Mouse (Mus musculus): ENCODE results near the gene B230217C12Rik.

The B230217C12Rik gene

DNA sequence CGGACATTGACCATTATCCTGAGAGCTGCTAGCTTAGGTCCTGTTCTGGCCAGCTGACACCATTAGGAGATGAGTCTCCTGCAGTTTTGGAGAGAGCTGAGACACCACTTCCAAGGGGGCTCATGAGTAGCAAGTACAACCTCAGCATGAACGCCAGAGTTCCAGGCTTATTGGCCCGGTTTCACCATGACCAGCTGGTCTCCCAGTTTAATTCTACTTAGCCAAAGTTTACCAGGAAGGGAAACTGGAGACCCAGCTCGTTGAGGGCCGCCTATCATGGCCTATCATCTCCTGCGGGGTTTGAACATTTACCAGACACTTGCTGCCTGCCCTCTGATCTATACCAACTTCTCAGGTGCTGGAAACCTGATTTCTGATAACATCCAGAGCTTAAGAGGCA is 33.0 kb upstream of the B230217C12Rik start:
- in situ Hi-C loops (cut with MboI; ENCODE audit: low pct_unique_long_range_greater_than_20kb in 1 of 2, low sequenced_read_pairs in 2 of 2, unreplicated experiment in 1 of 2): no loop called here

DNA sequence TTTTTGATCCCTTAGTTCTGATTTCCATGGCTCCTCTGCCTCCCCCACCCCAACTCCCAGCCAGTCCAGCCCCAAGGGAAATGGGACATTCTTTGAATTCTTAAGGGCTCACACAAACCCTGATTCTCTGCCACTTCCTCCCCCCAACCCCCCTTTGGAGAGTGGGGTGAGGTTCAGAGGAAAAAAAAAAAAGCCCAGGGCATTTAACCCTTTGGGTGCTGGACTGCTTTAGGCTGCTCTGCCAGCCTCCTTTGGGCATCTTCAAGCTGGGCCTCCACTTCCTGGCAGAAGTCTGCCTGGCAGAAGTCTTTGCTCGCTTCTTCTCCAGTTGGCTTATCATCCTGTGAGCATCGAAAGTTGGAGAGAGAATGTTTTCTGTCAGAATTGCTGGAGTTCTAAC is 32.5 kb upstream of the B230217C12Rik start:
- in situ Hi-C loops (cut with MboI; ENCODE audit: low pct_unique_long_range_greater_than_20kb in 1 of 2, low sequenced_read_pairs in 2 of 2, unreplicated experiment in 1 of 2): no loop called here

DNA sequence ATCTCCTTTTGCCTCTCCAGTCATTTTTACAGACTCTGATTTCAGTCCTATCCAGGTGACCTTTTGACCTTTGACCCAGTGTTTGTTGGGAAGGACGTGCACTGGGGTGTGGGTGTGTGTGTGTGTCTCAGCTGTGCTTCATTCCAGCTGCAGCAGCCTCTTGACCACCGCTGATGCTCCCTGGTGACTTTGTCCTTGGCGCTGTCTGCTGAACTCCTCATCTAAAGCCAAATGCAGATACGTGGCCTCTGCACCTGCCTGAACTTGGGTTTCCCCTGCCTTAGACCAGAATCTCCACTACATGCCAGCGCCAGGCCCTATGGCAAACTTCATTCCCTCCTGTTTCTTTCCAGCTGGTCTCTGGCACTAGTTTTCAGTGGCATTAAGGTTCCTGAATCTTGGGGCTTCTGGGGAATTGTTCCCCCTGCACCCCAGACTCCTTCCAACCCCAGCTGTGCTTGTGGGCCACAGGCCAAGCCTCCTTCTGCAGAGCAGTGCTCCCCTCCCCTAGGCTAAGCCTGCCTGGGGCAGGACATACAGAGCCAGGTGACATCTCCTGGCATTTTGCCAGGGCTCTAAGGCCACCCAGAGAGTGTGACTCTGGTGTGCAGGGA is 31.9 kb upstream of the B230217C12Rik start:
- in situ Hi-C loops (cut with MboI; ENCODE audit: low pct_unique_long_range_greater_than_20kb in 1 of 2, low sequenced_read_pairs in 2 of 2, unreplicated experiment in 1 of 2): no loop called here

DNA sequence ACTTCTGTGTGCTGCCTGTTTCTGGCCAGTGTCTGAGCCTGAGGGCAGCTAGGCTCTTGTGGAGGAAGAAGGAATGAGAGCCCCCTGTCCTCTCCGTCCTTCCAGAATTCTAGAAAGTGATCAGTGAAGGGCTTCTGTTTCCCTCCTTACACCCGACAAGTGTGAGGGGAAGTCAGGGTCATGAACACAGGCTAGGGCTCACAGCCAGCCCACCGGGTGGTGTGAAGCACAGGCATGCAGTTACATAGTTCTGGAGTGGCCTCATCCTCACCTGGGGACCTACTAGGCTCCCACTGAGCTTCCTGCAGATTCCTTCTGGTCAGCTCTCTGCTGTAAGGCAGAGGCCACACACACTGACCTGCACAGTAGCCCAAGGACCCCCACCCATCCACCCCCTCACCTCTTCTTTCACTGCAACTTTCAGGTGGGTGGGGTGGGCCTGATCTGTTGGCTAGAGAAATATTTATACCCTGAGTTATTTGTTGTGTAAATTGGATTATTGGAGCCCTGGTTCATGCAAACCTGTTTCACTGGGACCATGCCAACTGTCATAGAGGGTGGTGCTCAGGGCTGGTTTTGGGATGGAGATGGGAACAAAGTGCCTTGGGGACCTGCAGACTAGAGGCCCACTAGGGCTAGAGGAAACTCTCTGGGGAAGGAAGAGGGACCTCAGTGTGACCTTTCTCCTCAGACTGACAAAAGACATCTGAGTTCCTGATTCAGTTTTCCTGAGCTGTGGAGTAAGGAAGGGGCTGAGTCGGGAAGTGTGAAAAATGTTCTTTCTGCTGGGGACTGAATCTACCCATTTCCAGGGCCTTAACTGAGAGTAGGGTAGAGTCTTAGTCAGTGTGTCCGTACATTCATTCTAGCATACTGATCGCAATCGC is 31.1 kb upstream of the B230217C12Rik start:
- in situ Hi-C loops (cut with MboI; ENCODE audit: low pct_unique_long_range_greater_than_20kb in 1 of 2, low sequenced_read_pairs in 2 of 2, unreplicated experiment in 1 of 2): no loop called here

DNA sequence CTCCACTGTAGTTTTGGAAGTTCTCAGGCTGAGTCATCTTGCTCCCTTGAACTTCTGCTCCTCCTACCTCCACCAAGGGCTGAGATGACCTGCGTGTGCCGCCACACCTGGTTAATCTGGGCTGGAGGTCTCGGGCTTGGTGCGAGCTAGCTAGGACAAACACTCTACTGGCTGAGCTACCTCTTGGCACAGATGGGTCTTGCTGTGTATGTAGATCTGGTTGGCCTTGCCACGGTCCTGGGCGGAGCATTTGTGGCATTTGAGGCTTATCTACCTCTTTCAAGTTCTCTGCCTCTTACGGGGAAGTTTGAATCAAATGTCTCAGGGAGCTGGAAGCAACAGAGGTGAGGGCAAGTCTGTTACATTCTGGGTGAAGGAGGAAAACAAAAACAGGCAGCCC is 30.2 kb upstream of the B230217C12Rik start:
- in situ Hi-C loops (cut with MboI; ENCODE audit: low pct_unique_long_range_greater_than_20kb in 1 of 2, low sequenced_read_pairs in 2 of 2, unreplicated experiment in 1 of 2): no loop called here

DNA sequence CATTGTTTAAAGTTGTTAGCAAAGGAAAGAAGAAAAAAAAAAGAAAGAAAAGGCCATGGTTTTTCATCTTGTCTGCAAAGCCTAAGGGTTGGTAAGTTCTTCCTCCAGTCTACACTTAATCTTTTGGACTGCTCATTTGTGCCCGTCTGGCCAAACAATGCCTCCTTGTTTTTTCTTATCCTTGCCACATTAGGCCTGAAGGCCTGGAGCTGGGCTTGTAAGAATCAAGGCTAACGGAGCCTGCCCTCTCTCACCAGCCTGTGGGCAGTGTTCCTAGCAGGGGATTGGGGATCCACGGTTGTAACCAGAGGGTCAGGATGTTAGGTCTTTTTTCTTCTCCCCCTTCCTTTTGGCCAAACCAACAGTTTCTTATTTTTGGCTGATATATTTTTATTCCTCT is 29.6 kb upstream of the B230217C12Rik start:
- in situ Hi-C loops (cut with MboI; ENCODE audit: low pct_unique_long_range_greater_than_20kb in 1 of 2, low sequenced_read_pairs in 2 of 2, unreplicated experiment in 1 of 2): no loop called here

DNA sequence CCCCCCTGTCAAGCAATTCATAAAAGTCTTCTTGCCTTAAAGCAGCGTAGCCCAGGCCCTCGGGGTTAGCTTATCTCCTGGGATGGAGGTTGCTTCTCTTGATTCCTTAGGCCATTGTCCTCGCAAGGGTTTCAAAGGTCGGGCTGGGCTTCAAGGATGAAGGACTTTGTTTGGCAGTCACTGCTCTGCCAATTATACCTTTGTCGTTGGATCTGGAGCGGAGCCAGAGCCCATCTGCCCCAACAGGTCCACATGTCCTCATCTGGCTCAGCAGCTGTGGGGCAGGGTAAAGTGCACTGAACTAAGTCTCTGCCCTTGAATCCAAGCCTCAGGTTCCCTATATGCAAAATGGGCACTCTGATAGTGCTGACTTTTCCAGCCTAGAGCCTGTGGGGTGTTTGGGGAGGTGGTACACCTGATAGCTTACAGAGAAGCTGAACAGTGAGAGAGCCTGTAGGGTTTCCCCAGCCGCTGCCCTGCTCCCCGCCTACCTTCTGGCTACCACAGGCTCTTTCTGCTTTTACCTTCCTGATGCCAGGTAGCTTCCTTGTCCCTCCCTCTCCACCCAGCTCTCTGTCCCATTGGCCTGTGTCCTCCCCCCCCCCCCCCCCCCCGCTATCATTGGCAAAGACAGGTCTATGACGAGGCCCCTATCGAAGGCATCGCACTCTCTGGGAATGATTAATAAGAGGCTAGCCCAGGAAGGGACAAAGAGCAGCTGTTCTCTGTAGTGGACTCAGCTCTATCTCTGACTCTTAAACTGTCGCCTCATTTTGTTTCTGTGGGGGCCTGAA is 28.8 kb upstream of the B230217C12Rik start:
- in situ Hi-C loops (cut with MboI; ENCODE audit: low pct_unique_long_range_greater_than_20kb in 1 of 2, low sequenced_read_pairs in 2 of 2, unreplicated experiment in 1 of 2): no loop called here

DNA sequence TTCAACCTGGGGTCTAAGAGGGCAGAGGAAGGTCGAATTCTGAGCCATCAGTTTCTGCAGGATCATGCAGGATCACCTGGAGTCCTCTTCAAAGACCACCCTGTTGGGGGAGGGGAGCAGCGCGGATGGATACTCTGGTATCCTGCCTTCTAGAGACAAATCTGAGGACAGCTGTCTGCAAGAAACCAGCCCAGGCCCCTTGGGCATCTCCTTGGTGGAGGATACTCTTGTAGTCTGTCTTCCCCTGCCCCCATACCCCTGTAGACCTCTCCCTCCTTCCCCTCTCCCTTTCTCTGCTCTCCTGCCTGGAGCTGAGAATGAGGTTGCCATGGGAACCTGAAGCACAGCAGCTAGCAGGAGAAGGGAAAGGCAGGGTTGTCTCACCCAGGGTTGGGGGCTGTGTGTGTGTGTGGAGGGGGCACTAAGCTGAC is 28.1 kb upstream of the B230217C12Rik start:
- in situ Hi-C loops (cut with MboI; ENCODE audit: low pct_unique_long_range_greater_than_20kb in 1 of 2, low sequenced_read_pairs in 2 of 2, unreplicated experiment in 1 of 2): no loop called here

DNA sequence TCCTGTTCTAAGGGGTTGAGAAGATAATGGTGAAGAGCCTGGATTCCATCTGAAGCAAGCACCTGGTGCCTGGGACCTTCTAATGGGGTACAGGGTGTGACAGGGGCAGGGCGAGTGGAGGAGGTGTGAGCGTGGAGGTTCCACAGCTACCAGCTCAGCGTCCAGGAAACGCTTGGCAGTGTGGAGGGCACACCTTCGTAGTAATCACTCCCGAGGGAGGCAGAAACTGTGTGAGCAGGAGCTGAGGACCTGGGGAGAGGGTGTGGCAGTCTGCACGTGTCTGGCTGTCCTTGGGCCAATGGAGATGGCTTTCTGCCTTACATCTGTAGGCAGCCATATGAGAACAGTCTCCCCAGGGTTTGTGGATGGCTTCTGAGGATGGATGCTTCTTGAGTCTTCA is 27.5 kb upstream of the B230217C12Rik start:
- in situ Hi-C loops (cut with MboI; ENCODE audit: low pct_unique_long_range_greater_than_20kb in 1 of 2, low sequenced_read_pairs in 2 of 2, unreplicated experiment in 1 of 2): no loop called here

DNA sequence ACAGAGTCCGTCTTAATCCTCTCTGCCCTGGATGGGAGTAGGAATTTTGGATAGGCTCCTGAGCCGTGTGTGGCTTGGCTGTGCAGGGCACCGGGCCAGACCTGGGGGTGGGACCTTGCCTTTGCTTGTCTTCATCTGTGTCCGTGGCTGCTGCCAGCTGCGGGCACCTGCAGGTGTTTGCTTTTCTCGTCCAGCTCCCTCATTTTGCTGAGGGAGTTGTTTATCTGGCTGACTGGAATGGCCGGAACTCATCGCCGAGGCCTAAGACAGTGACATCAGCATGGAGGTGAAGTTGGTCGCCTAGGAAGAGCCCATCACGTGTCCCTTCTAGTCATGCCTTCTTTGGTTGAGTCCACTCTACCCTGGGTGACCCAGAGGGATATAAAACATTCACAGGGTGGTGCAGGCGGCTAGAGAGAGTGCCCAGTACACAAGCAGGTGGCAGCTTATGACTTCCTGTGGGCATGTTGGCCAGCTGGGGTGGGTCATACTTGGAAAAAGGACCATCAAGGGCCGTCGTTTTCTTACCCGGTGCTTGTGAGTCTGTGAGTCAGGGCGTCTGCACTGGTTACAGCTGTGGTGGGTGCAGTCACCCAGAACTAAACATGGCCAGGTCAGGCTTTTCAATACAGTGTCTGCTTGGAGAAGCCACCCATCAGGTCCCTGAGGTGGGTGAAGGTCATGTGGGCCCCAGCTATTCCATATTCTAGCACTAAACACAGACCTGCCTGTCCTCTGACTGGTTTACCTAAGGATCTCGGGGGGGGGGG is 26.6 kb upstream of the B230217C12Rik start:
- in situ Hi-C loops (cut with MboI; ENCODE audit: low pct_unique_long_range_greater_than_20kb in 1 of 2, low sequenced_read_pairs in 2 of 2, unreplicated experiment in 1 of 2): no loop called here

DNA sequence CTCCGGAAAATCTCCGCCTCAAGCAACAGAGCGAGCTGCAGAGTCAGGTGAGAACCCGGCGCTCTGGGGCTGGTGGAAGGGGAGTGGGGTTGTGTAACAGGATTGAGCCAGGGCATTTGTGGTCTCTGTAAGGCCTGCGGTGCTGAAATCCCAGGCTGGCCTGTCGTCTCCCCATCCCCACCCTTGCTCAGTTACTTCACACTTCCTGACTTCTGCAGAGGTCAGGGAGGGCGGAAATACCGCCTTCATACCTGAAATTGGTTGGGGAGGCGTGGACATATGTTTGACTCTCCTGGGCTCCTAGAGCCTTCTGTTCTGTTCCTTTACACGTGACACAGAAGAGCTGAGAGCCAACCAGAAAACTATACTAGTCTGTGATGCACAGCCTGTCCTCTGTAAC is 24.8 kb upstream of the B230217C12Rik start:
- in situ Hi-C loops (cut with MboI; ENCODE audit: low pct_unique_long_range_greater_than_20kb in 1 of 2, low sequenced_read_pairs in 2 of 2, unreplicated experiment in 1 of 2): no loop called here

DNA sequence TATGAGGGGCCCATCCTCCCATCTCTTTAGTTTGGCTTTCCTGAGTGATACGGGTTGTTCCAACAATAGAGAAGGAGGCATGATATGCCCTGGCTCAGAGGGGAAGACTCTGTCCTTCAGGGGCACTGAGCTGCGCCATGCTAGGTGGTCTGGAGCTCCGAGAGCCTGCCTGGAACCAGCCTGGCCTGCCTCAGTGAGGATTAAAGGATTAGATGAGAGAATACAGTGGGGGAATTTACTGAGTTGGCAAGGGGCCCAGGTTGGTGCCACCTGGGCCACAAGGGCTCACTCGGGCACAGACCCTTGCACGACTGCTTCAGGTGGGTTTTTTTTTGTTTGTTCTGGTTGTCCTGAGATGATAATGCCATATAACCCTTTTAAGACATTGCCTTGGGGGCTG is 24.4 kb upstream of the B230217C12Rik start:
- in situ Hi-C loops (cut with MboI; ENCODE audit: low pct_unique_long_range_greater_than_20kb in 1 of 2, low sequenced_read_pairs in 2 of 2, unreplicated experiment in 1 of 2): no loop called here

DNA sequence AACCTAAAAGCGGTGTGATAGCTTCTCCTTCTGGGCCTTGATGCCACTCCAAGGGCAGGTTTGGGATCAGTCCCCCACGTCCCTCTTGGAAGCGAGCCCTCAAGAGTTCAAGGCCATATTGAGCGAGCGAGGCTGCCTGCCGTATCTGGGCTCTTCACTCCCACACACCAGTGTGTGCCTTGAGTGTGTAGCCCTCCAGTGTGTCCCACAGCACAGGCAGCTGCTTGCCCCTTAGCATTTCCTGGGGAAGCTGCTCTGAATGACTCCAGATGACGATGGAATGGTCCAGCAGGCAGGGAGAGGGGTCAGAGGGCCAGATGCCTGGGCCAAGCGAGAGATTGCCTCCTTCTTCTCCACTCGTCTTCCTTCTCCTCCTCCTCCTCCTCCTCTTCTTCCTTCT is 23.7 kb upstream of the B230217C12Rik start:
- in situ Hi-C loops (cut with MboI; ENCODE audit: low pct_unique_long_range_greater_than_20kb in 1 of 2, low sequenced_read_pairs in 2 of 2, unreplicated experiment in 1 of 2): no loop called here

DNA sequence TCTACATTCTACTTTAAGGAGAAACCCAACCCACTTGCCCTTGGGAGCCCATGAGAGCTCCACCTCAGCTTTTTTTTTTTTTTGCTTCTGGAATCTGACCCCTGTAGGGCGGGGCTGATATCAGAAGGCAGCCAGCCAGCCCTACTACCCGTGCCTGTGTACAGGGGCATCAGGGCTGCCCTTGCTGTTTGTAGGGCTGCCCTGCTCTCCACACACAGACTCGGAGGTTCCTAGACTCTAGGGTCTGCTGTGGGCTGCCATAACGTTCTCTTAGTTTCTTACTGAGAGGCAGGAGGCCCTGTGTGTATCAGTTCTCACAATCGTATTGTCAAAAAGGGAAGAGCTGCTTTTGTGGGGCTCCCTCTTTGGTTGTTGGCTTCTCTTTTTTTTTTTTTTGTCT is 23.2 kb upstream of the B230217C12Rik start:
- in situ Hi-C loops (cut with MboI; ENCODE audit: low pct_unique_long_range_greater_than_20kb in 1 of 2, low sequenced_read_pairs in 2 of 2, unreplicated experiment in 1 of 2): no loop called here

DNA sequence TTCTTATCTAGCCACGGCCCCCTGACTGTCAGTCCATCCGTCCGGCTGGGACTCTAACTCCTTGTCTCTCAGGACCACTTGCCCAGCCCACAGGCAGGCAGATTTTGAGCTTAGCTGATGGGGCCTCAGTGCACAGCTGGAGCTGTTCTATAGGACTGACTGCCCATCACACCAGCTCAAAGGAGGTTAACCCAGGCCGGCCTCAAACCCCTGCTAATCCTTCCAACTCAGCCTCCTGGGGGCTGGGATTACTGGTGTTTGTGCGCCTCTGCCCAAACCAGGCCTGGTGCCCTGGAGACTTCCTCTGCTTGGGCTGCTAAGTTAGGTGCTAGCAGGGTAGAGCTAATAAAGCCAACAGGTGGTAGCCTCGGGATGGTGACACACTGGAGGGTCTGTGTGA is 22.6 kb upstream of the B230217C12Rik start:
- in situ Hi-C loops (cut with MboI; ENCODE audit: low pct_unique_long_range_greater_than_20kb in 1 of 2, low sequenced_read_pairs in 2 of 2, unreplicated experiment in 1 of 2): no loop called here

DNA sequence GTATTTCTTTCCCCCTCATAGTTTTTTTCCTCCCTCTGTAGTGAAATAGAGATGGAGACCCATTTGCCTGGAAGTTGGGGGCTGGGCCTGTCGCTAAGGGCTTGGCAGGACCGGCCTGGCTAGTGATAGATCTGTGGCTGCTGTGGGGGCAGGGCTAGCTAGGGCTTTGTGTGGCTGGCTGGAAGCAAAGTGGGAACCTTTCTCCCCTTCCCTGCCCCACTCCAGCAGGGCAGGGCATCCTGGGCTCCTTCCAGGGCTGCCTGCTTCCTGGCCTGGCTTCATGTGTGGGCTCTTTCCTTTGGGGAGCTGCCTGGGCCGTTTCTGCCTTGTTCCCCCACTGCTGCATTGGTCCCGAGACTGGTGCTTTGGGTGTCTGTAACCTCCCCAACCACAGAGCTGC is 22.0 kb upstream of the B230217C12Rik start:
- in situ Hi-C loops (cut with MboI; ENCODE audit: low pct_unique_long_range_greater_than_20kb in 1 of 2, low sequenced_read_pairs in 2 of 2, unreplicated experiment in 1 of 2): no loop called here

DNA sequence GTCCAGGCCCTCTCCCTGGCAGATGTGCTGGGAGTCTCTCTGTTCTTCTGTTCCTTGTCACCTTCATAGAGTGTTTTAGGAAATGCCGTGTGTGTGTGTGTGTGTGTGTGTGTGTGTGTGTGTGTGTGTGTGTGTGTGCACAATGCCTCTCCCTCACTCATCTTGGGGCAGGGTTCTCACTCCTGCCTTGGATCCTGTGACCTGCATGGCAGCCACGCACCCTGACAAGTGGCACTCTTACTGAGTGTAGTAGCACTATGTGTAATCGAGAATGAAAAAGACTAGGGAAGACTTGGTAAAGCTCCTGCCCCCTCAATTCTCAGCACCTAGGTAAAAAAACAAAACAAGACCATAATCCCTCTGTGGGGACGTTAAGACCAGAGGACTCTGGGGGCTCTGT is 21.5 kb upstream of the B230217C12Rik start:
- in situ Hi-C loops (cut with MboI; ENCODE audit: low pct_unique_long_range_greater_than_20kb in 1 of 2, low sequenced_read_pairs in 2 of 2, unreplicated experiment in 1 of 2): no loop called here

DNA sequence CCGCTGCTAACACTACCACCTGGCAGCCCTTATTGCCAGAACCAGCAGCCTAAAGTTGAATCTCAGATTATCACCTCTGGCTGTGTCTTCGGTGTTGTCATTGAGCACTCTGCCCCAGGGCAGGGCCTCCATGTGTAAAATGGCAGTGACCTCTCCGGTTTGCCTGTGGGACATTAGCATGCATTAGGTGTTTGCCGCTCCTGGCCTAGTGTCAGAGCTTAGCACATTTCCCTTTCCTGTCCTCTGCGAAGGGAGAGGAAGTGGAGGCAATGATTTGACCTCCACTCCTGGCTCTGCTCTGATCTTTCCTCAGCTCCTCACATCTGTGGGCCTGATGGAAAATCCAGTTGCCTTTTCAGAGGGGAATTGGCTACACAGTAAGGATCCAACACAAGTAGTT is 20.7 kb upstream of the B230217C12Rik start:
- in situ Hi-C loops (cut with MboI; ENCODE audit: low pct_unique_long_range_greater_than_20kb in 1 of 2, low sequenced_read_pairs in 2 of 2, unreplicated experiment in 1 of 2): no loop called here

DNA sequence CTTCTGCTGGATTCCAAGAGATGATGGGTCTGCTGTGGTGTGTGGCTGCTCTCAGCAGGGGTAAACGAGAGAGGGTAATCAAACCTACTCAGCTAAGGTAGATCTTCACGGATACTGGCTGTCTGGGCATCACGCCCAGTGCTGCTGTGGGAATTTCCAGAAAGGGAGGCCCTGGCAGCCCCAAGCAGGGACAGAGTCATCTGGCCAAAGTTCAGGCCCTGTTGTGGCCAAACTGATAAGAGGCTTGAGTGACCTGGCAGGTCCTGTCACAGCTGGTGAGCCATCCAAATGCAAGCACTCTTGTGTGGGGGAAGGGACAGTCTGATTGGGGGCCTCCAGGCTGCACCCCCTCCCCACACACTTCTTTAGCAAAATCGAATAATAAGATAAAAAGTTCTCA is 19.7 kb upstream of the B230217C12Rik start:
- in situ Hi-C loops (cut with MboI; ENCODE audit: low pct_unique_long_range_greater_than_20kb in 1 of 2, low sequenced_read_pairs in 2 of 2, unreplicated experiment in 1 of 2): no loop called here
